Mouse (Mus musculus): ENCODE data around the gene Gm27029. TPM values are rescaled to one million over a fixed set of nuclear protein-coding genes. Genes with fewer than 3 reads are reported as not detected.

Gene Gm27029
- polyA plus RNA-seq, 1 experiment from 2014 or later, result 8.5 TPM

DNA sequence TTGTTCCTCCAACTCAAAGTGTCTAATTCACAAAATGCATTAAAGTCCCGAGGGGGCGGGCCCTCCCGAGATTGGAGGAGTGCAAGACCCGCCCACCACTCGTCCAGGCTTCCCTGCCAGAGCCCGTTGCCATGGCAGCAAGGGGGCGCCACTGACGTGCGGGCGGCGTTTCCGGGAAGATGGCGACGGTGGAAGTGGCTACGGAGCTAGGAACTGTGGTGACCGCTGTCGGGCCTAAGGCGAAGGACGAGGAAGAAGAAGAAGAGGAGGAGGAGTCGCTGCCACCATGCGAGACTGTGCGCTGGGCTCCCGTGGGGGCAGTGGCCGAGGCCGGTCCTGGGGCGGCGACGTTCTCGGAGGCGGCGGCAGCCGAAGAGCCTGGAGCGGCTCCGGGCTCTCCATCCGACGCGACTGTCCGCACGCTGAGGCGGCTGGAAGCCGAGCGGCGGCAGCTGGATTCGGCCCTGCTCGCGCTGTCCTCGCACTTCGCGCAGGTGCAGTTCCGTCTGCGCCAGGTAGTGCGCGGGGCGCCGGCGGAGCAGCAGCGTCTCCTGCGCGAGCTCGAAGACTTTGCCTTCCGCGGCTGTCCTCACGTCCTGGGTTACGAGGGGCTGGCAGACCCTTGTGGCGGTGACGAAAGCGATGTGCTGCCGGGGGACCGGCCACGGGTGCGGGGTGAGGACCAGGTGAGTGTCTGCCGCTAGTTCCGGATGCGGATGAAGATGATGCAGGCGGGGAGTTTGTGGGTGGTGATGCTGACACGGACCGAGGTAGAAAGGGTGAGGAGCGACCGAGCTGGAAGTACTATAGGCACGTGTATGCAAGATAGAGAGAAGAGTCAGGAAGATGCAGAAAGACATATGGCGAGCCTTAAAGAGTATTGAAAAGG, 573 bp upstream of the Gm27029 start, which contains the start of the genes Rundc1 and Ptges3l:
Rundc1 (plus strand) TSS at position 161 of the 889 bp plus-strand sequence.
Ptges3l (minus strand) TSS at position 409 of the 889 bp plus-strand sequence.
- no peaks in the 10 kb centered on the region for H3K9me3 ChIP-seq (ENCODE audit: control insufficient read depth, low read depth, low read length)
- peak within 1 kb of the TSS; percentile 88 for H3K4me2 ChIP-seq (replicated peaks; ENCODE audit: low read depth, low read length)
- peaks cover under 1% of the 10 kb centered on the region for H3K36me3 ChIP-seq (ENCODE audit: control insufficient read depth, insufficient read depth, low read length)
- peak within 1 kb of the TSS; percentile 97 for H3K4me3 ChIP-seq (ENCODE audit: low read depth, low read length)
- peak; percentile 90 for ATAC-seq (ENCODE audit: insufficient number of reproducible peaks, insufficient read depth, low FRiP score, low read depth)
- peaks cover 19% of the 10 kb centered on the region; the same call in 1 of the 2 replicates for H3K4me1 ChIP-seq (ENCODE audit: control insufficient read depth, insufficient read depth, low read length)
- WGBS, result under 1% methylated on average over 79 of the region's 81 CpGs
- H3K27me3 ChIP-seq (ENCODE audit: control insufficient read depth, insufficient read depth, low read length), result no peaks in the 10 kb centered on the region
- peak within 1 kb of the TSS; percentile 60 for H3K9ac ChIP-seq (replicated peaks; ENCODE audit: low read depth, low read length)
- peak within 1 kb of the TSS; percentile 86 for H3K27ac ChIP-seq (ENCODE audit: low read length)

DNA sequence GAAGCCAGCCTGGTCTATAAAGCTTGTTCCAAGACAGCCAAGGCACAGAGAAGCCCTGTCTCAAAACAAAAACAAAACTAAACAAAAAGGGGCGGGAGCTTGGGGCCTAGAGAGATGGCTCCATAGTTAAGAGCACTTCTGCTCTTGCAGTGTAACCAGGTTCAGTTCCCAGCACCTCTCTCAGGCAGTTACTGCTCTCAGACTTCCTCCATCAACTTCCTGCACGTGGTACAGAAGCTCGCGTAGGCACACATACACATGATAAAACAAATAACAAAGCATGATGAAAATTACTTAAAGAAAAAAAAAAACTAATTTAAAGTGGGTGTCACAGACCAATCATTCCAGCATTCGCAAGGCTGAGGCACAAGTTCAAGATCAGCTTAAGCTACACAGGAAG, 4.4 kb downstream of the Gm27029 start:
- H3K27ac ChIP-seq (ENCODE audit: low read length), result no peak overlapping the region
- H3K4me2 ChIP-seq (replicated peaks; ENCODE audit: low read depth, low read length), result no peak overlapping the region
- peaks cover 12% of the 10 kb centered on the region; the same call in 1 of the 2 replicates for H3K4me1 ChIP-seq (ENCODE audit: control insufficient read depth, insufficient read depth, low read length)
- H3K9me3 ChIP-seq (ENCODE audit: control insufficient read depth, low read depth, low read length), result no peaks in the 10 kb centered on the region
- no peaks in the 10 kb centered on the region for H3K36me3 ChIP-seq (ENCODE audit: control insufficient read depth, insufficient read depth, low read length)
- no peak overlapping the region for H3K4me3 ChIP-seq (ENCODE audit: low read depth, low read length)
- 87% methylated on average over 5 of the region's 5 CpGs for WGBS
- ATAC-seq (ENCODE audit: insufficient number of reproducible peaks, insufficient read depth, low FRiP score, low read depth), result no peak
- H3K27me3 ChIP-seq (ENCODE audit: control insufficient read depth, insufficient read depth, low read length), result no peaks in the 10 kb centered on the region
- no peak overlapping the region for H3K9ac ChIP-seq (replicated peaks; ENCODE audit: low read depth, low read length)

DNA sequence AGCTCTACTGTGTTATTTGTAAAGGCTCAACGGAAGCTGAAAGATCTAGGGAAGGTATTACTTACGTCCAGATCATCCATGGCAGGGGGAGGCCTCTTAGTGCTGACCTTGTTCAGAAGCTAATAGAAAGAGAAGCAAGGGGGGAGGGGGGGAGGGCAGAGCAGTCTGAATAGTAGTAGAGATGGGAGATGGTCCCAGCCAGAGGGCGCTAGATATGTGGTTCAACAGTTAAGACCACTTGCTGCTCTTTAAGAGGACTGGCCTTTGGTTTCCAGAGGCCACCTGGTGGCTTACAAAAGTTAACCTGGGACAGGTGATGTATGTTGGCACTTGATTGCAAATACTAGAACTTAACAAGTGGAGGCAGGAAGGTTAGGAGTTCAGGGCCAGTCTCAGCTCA, 5.0 kb downstream of the Gm27029 start:
- no peak for ATAC-seq (ENCODE audit: insufficient number of reproducible peaks, insufficient read depth, low FRiP score, low read depth)
- Histone ChIP-seq H3K27ac (ENCODE audit: low read length) (no peak overlapping the region), H3K36me3 (ENCODE audit: control insufficient read depth, insufficient read depth, low read length) (no peaks in the 10 kb centered on the region), H3K4me2 (replicated peaks; ENCODE audit: low read depth, low read length) (no peak overlapping the region), H3K9me3 (ENCODE audit: control insufficient read depth, low read depth, low read length) (no peaks in the 10 kb centered on the region), H3K4me1 (ENCODE audit: control insufficient read depth, insufficient read depth, low read length) (peaks cover 12% of the 10 kb centered on the region; the same call in 1 of the 2 replicates), H3K4me3 (ENCODE audit: low read depth, low read length) (no peak overlapping the region), H3K9ac (replicated peaks; ENCODE audit: low read depth, low read length) (no peak overlapping the region), H3K27me3 (ENCODE audit: control insufficient read depth, insufficient read depth, low read length) (no peaks in the 10 kb centered on the region)
- 28% methylated on average over 3 of the region's 3 CpGs for WGBS

DNA sequence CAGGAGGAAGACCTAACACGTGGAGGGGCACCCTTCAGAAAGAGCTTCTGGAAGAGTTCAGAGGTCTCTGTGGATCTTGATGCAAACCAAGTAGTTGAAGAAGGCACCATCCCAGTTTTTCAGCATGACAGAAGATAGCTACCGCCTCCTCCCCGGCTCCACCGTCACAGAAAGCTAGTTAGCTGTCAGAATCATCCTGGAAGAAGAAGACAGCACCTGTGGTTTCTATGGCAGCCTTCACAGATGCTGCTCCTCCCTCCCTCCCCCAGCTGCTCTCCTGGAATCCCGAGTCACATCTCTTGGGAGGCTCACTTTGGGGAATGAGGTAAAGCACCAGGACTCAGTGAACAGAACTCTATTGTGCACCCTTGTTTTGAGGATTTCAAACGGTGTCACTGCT, 5.6 kb downstream of the Gm27029 start:
- Histone ChIP-seq H3K36me3 (ENCODE audit: control insufficient read depth, insufficient read depth, low read length) (peaks cover under 1% of the 10 kb centered on the region; the same call in 1 of the 2 replicates), H3K9me3 (ENCODE audit: control insufficient read depth, low read depth, low read length) (no peaks in the 10 kb centered on the region), H3K27ac (ENCODE audit: low read length) (no peak overlapping the region), H3K4me3 (ENCODE audit: low read depth, low read length) (no peak overlapping the region), H3K4me1 (ENCODE audit: control insufficient read depth, insufficient read depth, low read length) (peaks cover 11% of the 10 kb centered on the region; the same call in 1 of the 2 replicates), H3K9ac (replicated peaks; ENCODE audit: low read depth, low read length) (no peak overlapping the region), H3K27me3 (ENCODE audit: control insufficient read depth, insufficient read depth, low read length) (no peaks in the 10 kb centered on the region), H3K4me2 (replicated peaks; ENCODE audit: low read depth, low read length) (no peak overlapping the region)
- WGBS, result 48% methylated on average over 6 of the region's 6 CpGs
- no peak for ATAC-seq (ENCODE audit: insufficient number of reproducible peaks, insufficient read depth, low FRiP score, low read depth)

DNA sequence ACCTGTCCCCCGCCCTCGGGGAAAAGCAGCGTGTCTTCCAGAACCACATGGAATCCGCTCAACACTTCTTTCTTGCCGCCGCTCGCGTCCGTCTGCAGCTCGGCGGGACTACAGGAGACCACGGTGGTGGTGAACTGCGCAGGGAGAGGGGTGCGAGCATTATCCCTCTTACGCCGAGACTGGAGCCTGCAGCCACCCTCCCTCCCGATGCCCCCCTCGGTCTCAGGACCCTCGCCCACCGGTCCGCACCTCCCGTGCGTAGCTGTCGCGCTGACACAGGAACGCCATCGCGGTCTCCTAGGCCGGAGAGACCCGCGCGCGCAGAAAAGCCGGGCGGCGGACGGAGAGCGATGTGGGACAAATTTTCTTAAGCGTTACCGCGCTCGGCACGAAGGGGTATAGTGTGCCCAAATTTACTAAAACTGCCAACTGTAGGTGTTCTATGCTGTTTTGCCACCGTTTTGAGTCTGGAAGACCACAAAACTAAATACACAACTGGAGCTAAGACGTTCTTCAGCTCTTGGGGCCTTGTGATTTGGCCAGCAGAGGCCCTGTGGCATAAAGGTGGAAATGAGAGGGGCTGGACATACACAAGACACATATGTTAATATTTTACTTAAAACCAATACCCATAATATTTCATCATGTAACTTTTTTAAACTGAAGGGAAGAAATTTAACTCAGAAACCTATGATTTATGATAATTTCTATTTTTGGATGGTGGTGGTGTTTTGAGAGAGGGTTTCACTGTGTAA, 7.3 kb downstream of the Gm27029 start, which contains the start of gene Aarsd1:
Aarsd1 (minus strand) TSS at position 515 of the 755 bp plus-strand sequence.
- H3K4me2 ChIP-seq (replicated peaks; ENCODE audit: low read depth, low read length), result peak within 1 kb of the TSS; percentile 90
- peak within 1 kb of the TSS; percentile 40; the same call in 1 of the 2 replicates for H3K27ac ChIP-seq (ENCODE audit: low read length)
- peaks cover 6% of the 10 kb centered on the region; the same call in 1 of the 2 replicates for H3K4me1 ChIP-seq (ENCODE audit: control insufficient read depth, insufficient read depth, low read length)
- ATAC-seq (ENCODE audit: insufficient number of reproducible peaks, insufficient read depth, low FRiP score, low read depth), result peak; percentile 66
- H3K9me3 ChIP-seq (ENCODE audit: control insufficient read depth, low read depth, low read length), result no peaks in the 10 kb centered on the region
- H3K36me3 ChIP-seq (ENCODE audit: control insufficient read depth, insufficient read depth, low read length), result peaks cover 12% of the 10 kb centered on the region
- 0% methylated on average over 45 of the region's 45 CpGs for WGBS
- H3K4me3 ChIP-seq (ENCODE audit: low read depth, low read length), result peak within 1 kb of the TSS; percentile 73
- no peaks in the 10 kb centered on the region for H3K27me3 ChIP-seq (ENCODE audit: control insufficient read depth, insufficient read depth, low read length)
- peak within 1 kb of the TSS; percentile 75 for H3K9ac ChIP-seq (replicated peaks; ENCODE audit: low read depth, low read length)

DNA sequence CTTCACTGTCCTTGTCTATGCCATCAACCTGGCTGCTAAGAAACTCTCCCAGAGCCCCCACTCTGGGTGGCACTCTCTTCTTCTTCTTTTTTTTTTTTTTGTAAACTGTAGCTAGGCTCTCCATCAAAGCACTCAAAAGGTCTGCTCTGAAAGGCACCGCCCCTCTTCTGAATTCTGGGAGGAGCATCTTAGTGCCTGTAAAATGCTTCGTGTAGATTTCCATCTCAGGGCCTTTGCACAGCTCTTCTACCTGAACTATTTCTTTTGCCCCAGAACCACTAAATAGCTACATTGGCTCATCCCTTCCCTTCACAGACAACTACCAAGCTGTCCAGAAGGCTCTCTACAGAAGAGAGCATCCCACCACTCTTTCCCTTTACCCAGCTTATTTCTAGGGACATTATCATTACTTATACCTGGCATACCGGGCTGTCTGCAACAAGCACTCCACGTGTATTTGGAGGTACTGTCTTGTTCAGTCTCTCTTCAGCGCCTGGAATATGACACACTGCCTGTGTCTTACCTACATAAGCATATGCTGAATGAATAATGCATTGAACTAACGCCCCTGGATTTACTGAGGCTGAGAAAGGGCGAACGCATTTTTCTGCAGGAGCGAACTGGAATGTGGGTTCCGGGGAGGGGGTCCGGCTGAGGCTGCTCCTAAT, 8.0 kb downstream of the Gm27029 start:
- Histone ChIP-seq H3K36me3 (ENCODE audit: control insufficient read depth, insufficient read depth, low read length) (peaks cover 18% of the 10 kb centered on the region), H3K9ac (replicated peaks; ENCODE audit: low read depth, low read length) (peak overlapping the region; percentile 75), H3K9me3 (ENCODE audit: control insufficient read depth, low read depth, low read length) (no peaks in the 10 kb centered on the region), H3K27me3 (ENCODE audit: control insufficient read depth, insufficient read depth, low read length) (no peaks in the 10 kb centered on the region), H3K4me1 (ENCODE audit: control insufficient read depth, insufficient read depth, low read length) (peaks cover 6% of the 10 kb centered on the region; the same call in 1 of the 2 replicates), H3K27ac (ENCODE audit: low read length) (peak overlapping the region; percentile 40; the same call in 1 of the 2 replicates), H3K4me2 (replicated peaks; ENCODE audit: low read depth, low read length) (peak overlapping the region; percentile 90), H3K4me3 (ENCODE audit: low read depth, low read length) (peak overlapping the region; percentile 73)
- peak; percentile 10; the same call in 1 of the 2 replicates for ATAC-seq (ENCODE audit: insufficient number of reproducible peaks, insufficient read depth, low FRiP score, low read depth)
- 1% methylated on average over 11 of the region's 11 CpGs for WGBS

DNA sequence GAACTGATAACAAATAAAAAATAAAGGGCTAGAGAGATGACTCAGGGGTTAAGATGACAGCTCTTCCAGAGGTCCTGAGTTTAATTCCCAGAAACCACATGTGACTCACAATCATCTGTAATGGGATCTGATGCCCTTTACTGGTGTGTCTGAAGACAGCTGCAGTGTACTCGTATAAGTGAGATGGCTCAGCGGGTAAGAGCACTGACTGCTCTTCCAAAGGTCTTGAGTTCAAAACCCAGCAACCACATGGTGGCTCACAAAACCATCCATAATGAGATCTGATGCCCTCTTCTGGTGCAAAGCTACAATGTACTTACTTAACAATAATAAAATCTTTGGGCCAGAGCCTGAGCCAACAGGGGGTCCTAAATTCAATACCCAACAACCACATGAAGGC, 9.3 kb downstream of the Gm27029 start:
- Histone ChIP-seq H3K4me1 (ENCODE audit: control insufficient read depth, insufficient read depth, low read length) (peaks cover 6% of the 10 kb centered on the region; the same call in 1 of the 2 replicates), H3K27ac (ENCODE audit: low read length) (no peak overlapping the region), H3K9me3 (ENCODE audit: control insufficient read depth, low read depth, low read length) (no peaks in the 10 kb centered on the region), H3K4me2 (replicated peaks; ENCODE audit: low read depth, low read length) (no peak overlapping the region), H3K36me3 (ENCODE audit: control insufficient read depth, insufficient read depth, low read length) (peaks cover 30% of the 10 kb centered on the region), H3K4me3 (ENCODE audit: low read depth, low read length) (no peak overlapping the region), H3K27me3 (ENCODE audit: control insufficient read depth, insufficient read depth, low read length) (no peaks in the 10 kb centered on the region), H3K9ac (replicated peaks; ENCODE audit: low read depth, low read length) (no peak overlapping the region)
- 86% methylated on average over 2 of the region's 2 CpGs for WGBS
- no peak for ATAC-seq (ENCODE audit: insufficient number of reproducible peaks, insufficient read depth, low FRiP score, low read depth)

DNA sequence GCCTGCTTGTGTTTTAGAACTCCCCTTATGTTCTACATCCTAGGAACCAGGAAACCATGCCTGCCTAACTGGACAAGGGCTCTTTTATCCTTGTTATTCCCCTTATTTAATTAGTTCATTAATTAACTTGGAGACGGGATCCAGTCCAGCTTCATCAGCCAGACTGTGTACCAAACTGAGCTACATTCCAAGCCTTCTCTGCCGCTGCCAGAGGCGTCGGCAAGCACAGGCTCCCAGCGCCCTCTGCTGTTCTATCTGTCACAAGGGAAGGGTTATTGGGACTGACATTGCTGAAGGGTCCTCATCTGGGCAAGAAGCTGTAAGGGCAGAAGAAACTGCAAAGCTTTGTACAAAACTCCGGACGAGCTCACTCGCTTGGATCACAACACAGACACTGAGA, 29.5 kb downstream of the Gm27029 start:
- Histone ChIP-seq H3K4me1 (ENCODE audit: control insufficient read depth, insufficient read depth, low read length) (no peaks in the 10 kb centered on the region), H3K4me2 (replicated peaks; ENCODE audit: low read depth, low read length) (no peak overlapping the region), H3K27ac (ENCODE audit: low read length) (no peak overlapping the region), H3K4me3 (ENCODE audit: low read depth, low read length) (no peak overlapping the region), H3K36me3 (ENCODE audit: control insufficient read depth, insufficient read depth, low read length) (no peaks in the 10 kb centered on the region), H3K9me3 (ENCODE audit: control insufficient read depth, low read depth, low read length) (no peaks in the 10 kb centered on the region), H3K27me3 (ENCODE audit: control insufficient read depth, insufficient read depth, low read length) (no peaks in the 10 kb centered on the region), H3K9ac (replicated peaks; ENCODE audit: low read depth, low read length) (no peak overlapping the region)
- ATAC-seq (ENCODE audit: insufficient number of reproducible peaks, insufficient read depth, low FRiP score, low read depth), result peak; percentile 61; the same call in 1 of the 2 replicates
- 2% methylated on average over 8 of the region's 8 CpGs for WGBS

Data from stomach, embryonic 14.5 days (tissue).